Mouse (Mus musculus) testis, adult 2 months (tissue): ENCODE measurements around the gene Arsk. TPM values are rescaled to one million over a fixed set of nuclear protein-coding genes. Genes with fewer than 3 reads are reported as not detected.

Experiments
- H3K27ac ChIP-seq: fragments of 200-500 bp; 2 replicates; pipeline ENCODE4 v1.5.1; 2012; ENCODE audit warnings: low read depth, low read length; ENCODE audit not compliant: control insufficient read depth, insufficient read depth
- H3K27me3 ChIP-seq: fragments of 200-500 bp; 2 replicates; pipeline ENCODE4 v1.6.1; 2012; ENCODE audit warnings: mild to moderate bottlenecking, low read length, moderate library complexity; ENCODE audit not compliant: control insufficient read depth, insufficient read depth
- H3K36me3 ChIP-seq: fragments of 200-500 bp; 2 replicates; pipeline ENCODE4 v1.6.1; 2012; ENCODE audit warnings: mild to moderate bottlenecking, low read length; ENCODE audit not compliant: control insufficient read depth, insufficient read depth
- H3K4me1 ChIP-seq: fragments of 200-500 bp; 2 replicates; pipeline ENCODE4 v1.6.1; 2012; ENCODE audit warnings: low read length; ENCODE audit not compliant: control insufficient read depth, insufficient read depth
- H3K4me3 ChIP-seq: fragments of 200-500 bp; 2 replicates; pipeline ENCODE4 v1.5.1; 2012; ENCODE audit warnings: low read depth, mild to moderate bottlenecking, low read length, moderate library complexity, mixed read lengths; ENCODE audit not compliant: control insufficient read depth
- CTCF ChIP-seq: fragments of 200-500 bp; IDR thresholded peaks from 2 replicates; pipeline ENCODE4 v1.5.1; 2012; ENCODE audit warnings: low read depth, mild to moderate bottlenecking, inconsistent platforms, low read length, moderate library complexity; ENCODE audit not compliant: control insufficient read depth, insufficient read depth, insufficient replicate concordance
- POLR2A ChIP-seq: fragments of 200-500 bp; IDR thresholded peaks from 2 replicates; pipeline ENCODE4 v1.6.1; 2012; ENCODE audit warnings: low read depth, mild to moderate bottlenecking, inconsistent platforms, low read length, moderate library complexity; ENCODE audit not compliant: control insufficient read depth
- polyA plus RNA-seq: library from polyadenylated mRNA; depleted of rRNA; stranded (reverse); fragments of >200 nt; gene quantifications from 2 replicates; pipeline ENCODE4 v1.2.3, GENCODE M21; 2012; rRNA removed

Arsk gene
- polyA plus RNA-seq, result 3.3 and 5.1 TPM in 2 replicates

DNA sequence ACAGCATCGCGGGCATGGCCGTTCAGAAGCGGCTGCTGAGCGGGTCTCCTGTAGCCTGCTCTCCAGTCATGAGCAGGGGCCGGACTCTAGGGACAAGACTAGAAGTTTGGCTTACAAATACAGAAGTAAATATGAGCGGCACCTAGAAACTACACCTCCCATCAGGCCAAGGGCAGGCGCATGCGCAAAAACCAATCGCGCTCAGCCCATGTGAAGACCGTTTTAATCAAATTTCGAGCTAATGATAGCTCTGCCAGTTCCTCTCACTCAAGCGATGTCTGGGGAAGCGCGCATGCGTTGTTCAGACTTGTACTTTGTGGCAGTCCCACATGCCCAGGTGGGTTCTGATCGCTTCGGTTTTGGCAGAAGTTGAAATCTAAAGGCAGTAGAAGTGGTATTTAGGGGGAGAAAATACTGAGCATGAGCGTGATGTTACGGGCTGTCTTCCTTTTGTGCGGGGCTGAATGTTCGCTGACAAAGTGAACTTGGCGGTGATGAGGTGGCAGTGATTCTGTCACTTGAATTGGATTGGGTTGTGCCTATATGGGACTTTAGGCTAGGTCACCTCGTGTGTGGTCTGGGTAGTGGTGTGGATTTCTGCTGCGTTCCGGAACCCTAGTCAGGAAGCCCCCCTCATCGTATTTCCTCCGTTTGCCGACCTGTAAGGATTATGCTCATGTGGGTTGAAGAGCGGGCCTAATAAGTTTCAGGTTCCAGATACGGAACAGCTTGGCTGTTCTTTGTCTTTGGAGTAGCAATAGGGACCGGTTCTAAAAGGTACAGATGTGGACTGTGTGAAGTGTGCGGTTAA is at the start of gene Arsk, which contains the start of gene Ttc37:
Arsk (minus strand) TSS at position 168 of the 811 bp plus-strand sequence.
Ttc37 (plus strand) TSS at position 242 of the 811 bp plus-strand sequence.
- TF ChIP-seq POLR2A, result no peak; the same call in 1 of the 2 replicates
- TF ChIP-seq CTCF, result no peak
- Histone ChIP-seq H3K4me3 (peak within 1 kb of the TSS; percentile 95), H3K27me3 (no peaks in the 10 kb centered on the region), H3K27ac (peak within 1 kb of the TSS; percentile 72), H3K4me1 (no peaks in the 10 kb centered on the region), H3K36me3 (no peaks in the 10 kb centered on the region)

DNA sequence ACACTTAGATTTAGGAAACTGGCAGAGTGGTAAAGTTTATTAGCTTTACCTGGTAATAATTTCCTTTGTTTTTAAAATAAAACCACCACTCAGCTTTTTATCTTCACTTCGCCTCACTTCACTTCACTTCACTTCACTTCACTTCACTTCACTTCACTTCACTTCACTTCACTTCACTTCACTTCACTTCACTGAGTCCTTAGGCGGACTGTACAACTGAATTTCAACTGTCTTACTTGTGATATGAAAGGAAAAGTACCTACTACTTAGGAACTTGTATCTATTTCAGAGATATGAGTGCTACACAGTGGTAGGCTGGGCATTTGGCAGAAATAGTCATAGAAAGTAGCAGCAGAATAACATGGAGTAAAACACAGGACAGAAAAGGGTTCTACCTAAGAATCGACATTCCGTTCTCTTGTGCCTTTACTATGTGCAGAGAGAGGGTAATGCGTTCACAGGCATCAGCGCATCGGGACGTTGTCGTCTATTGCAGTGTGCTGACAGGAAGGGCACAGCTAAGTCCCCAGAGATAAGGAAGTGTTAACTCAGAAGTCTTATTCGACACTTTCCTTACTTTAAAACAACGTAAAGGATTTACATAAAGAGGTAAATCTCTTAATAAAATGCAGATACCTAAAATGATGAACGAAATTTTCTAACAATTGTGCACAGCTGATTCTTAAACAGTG is 42.8 kb upstream of the Arsk start:
- Histone ChIP-seq H3K27ac (no peak overlapping the region), H3K4me1 (no peaks in the 10 kb centered on the region), H3K36me3 (no peaks in the 10 kb centered on the region), H3K4me3 (no peak overlapping the region), H3K27me3 (no peaks in the 10 kb centered on the region)
- TF ChIP-seq CTCF, result no peak
- TF ChIP-seq POLR2A, result no peak

DNA sequence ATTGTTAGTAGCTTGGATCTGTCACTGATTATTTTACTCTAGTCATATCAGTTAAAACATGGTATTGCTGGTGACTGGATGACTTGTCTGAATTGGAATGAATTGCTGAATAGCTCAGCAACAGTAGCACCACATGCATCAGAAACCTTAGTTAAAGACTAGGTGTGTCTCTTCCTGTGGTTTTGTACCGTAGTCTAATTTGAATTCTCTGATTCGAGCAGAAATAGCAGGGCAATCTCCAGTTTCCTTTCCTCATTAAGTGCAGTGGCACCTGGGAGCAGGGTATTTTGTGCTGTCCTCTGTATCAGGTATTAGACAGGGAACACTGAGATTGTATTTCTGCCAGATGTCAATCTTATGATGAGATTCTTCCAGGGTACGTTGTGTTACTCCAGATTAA is 40.4 kb upstream of the Arsk start:
- TF ChIP-seq POLR2A (no peak), CTCF (no peak)
- Histone ChIP-seq H3K4me3 (no peak overlapping the region), H3K36me3 (no peaks in the 10 kb centered on the region), H3K27ac (no peak overlapping the region), H3K27me3 (no peaks in the 10 kb centered on the region), H3K4me1 (no peaks in the 10 kb centered on the region)

DNA sequence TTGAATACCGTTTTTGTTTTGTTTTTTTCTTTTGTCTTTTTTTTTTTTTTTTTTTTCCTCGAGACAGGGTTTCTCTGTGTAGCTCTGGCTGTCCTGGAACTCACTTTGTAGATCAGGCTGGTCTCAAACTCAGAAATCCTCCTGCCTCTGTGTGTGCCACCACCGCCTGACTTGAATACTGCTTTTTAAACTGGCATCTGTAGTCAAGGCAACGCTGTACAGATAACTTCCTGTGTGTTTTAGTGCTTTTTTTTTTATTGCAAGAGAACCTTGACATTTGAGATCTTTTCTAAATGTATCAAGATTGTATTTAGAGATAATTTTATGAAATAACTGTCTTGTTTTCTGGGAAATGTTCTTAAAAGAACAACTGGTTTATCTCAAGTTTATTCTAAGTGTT is 34.0 kb upstream of the Arsk start:
- H3K4me3 ChIP-seq, result no peak overlapping the region
- no peaks in the 10 kb centered on the region for H3K27me3 ChIP-seq
- no peak for TF ChIP-seq CTCF
- TF ChIP-seq POLR2A, result no peak
- H3K36me3 ChIP-seq, result 0 out of 2 replicates have a peak, but pooled peaks cover 1% of the 10 kb centered on the region
- no peak overlapping the region for H3K27ac ChIP-seq
- no peaks in the 10 kb centered on the region for H3K4me1 ChIP-seq

DNA sequence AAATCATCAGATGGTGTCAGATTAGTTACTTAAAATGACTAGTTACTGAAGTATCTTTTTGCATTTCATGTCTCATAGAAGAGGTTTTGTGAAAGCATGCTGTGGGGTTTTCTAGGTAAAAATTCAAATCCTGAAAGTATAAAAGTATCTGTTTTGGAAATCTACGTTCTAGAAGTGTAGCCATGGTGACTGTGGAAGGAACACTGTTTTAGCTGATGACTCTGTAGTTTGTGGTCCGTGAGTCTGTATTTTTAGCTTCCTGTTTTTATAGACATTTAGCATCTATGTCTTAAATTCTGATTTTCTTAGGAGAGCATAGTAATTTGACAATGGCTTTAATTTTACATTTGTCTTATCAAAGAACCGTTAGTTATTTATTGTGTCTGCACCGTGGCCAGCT is 30.3 kb upstream of the Arsk start:
- no peak overlapping the region for H3K27ac ChIP-seq
- TF ChIP-seq POLR2A (no peak), CTCF (no peak)
- H3K4me3 ChIP-seq, result no peak overlapping the region
- 0 out of 2 replicates have a peak, but pooled peaks cover 1% of the 10 kb centered on the region for H3K36me3 ChIP-seq
- no peaks in the 10 kb centered on the region for H3K4me1 ChIP-seq
- H3K27me3 ChIP-seq, result no peaks in the 10 kb centered on the region

DNA sequence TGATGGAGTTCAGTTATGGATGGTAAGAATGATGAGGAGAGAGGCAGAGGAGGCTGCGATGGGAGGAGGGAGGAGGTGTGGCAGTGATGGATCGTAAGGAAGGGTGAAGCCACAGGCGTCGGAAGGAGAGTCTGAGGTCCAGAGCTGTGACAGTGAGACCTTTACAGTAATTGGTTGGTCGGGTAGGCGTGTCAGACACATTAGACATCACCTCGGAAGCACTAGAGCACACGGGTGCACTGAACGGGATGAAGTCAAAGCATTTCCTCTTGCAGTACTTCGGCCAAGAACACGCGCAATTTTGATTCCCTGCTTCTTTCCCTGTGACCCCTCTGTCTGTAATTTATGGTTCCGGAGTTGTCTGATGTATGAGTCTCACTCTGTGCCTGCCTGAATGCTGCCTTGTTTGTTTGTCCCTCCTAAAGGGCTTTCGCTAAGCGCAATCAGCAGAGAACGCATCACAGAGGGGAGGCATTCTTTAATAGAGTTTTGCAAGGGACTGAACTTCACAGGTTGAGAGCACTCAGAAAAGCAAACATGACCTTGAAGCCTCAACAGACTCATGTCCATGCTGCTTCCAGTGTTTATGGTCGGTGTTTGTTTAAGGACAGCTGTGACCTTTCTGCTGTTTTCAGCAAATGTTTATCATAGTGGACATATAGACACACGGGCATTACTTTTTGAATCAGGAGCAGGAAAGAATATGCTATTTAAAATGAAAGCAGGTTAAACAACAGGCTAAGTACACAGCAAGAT is 10.8 kb upstream of the Arsk start:
- no peaks in the 10 kb centered on the region for H3K36me3 ChIP-seq
- no peak overlapping the region for H3K27ac ChIP-seq
- no peaks in the 10 kb centered on the region for H3K27me3 ChIP-seq
- TF ChIP-seq POLR2A, result no peak
- no peak for TF ChIP-seq CTCF
- no peak overlapping the region for H3K4me3 ChIP-seq
- no peaks in the 10 kb centered on the region for H3K4me1 ChIP-seq

DNA sequence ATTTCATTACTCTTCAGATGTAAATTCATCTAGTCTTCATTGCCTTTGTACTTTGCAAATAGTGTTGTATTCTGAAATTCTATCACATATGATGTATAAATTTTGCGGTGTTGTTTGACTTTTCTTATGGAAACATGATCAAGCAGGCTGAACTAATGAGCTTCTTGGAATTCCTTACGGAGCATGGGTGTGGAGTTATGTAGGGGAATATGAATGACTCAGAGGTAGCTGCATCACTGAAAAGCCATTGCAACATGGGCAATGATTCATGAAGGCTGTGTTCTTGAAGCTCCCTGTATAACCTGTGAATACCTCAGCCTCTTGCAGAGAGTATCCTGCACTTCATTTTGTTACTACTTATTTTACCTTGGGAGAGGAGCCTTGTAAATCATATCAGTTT is 3.5 kb upstream of the Arsk start:
- no peak overlapping the region for H3K27ac ChIP-seq
- H3K4me3 ChIP-seq, result no peak overlapping the region
- no peaks in the 10 kb centered on the region for H3K36me3 ChIP-seq
- H3K4me1 ChIP-seq, result no peaks in the 10 kb centered on the region
- no peaks in the 10 kb centered on the region for H3K27me3 ChIP-seq
- TF ChIP-seq POLR2A (no peak), CTCF (no peak)
